Mouse (Mus musculus) urinary bladder, postnatal 25 days (tissue): ENCODE results near the gene Ttc9c.
"Not testable (repeated sequence)": the region's sequence is repeated elsewhere in the genome, so short reads cannot be mapped to it uniquely, and the experiment has no call there.

Source experiments
- DNase-seq: peaks from one replicate; pipeline ENCODE4 v3.0.0; 2022; ENCODE audit warnings: low spot score

Gene Ttc9c

DNA sequence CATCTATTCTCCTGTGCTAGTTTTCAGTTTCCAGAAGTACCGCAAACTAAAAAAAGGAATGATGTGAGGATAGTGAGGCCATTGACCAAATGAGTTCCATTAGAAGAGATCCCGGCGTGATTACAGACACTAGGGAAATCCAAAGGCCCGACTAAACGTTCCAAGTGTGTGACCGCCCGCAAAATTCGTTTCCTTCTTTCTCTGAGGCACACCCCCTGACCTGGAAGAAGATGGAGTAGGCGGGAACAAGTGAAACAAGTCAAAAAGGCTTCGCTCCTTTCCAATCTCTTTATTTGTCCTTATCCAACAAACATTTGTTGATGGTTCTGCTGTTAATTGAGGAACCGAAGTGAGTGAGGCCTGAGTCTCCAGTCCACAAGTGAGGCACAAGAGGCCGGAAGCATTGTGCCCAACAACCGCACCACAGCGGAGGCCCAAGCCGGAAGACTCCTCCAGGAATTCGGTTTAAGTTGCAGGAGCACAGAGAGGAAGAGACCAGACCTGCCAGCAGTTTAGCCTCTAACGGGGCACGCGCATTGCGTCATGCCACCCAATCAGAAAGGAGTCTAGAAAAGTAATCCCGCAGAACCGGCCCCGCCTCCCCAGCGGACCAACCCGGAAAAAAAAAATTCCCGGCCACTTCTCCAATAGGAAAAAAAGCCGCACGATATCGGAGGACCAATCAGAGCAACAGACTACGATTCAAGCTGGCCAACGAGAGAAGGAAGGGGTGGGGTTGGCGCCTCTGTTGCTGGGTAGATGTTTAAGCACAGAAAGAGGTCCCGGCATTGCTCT lies at the start of gene Ttc9c:
Gene Ttc9c, minus strand, starts transcription at position 533 of the 795 bp plus-strand sequence.
- DNase-seq, result peak; percentile 80

DNA sequence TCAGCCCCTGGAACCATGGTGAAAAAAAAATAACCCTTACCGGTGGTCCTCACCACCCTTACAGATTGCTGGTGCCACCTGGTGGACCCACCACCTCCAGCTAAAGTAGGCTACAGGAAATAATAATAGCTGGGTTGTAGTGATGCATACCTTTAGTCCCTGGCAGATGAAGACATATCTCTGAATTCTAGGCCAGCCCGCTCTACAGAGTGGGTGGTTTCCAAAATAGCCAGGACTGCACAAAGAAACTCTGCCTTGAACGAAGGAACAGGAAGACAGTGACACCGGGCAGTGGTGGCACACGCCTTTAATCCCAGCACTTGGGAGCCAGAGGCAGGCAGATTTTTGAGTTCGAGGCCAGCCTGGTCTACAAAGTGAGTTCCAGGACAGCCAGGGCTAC lies 45.1 kb upstream of the Ttc9c start:
- no peak for DNase-seq

GRCm38 (mm10) chr19:8859018-8859417 lies 39.9 kb upstream of the Ttc9c start:
- no peak for DNase-seq

DNA sequence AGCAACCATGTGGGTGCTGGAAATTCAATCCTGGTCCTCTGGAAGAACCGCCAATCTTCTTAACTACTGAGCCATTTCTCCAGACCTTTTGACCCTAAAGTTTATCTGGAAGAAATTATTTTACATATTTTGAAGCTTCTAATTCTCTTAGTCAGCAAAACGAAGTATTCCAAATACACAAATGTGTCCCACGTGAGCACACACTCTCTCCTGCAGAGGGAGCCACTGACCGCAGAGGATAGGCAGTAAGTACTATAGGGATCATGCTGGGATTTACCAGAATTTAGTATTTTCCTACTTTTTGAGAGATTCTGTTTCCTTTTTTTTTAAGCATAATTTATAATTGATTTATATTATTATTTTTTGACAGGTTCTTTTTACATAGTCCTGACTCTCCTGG lies 38.6 kb upstream of the Ttc9c start:
- no peak for DNase-seq

- no peak for DNase-seq
These were observed 34.0 kb upstream of the Ttc9c start for GRCm38 (mm10) chr19:8853117-8853516.

DNA sequence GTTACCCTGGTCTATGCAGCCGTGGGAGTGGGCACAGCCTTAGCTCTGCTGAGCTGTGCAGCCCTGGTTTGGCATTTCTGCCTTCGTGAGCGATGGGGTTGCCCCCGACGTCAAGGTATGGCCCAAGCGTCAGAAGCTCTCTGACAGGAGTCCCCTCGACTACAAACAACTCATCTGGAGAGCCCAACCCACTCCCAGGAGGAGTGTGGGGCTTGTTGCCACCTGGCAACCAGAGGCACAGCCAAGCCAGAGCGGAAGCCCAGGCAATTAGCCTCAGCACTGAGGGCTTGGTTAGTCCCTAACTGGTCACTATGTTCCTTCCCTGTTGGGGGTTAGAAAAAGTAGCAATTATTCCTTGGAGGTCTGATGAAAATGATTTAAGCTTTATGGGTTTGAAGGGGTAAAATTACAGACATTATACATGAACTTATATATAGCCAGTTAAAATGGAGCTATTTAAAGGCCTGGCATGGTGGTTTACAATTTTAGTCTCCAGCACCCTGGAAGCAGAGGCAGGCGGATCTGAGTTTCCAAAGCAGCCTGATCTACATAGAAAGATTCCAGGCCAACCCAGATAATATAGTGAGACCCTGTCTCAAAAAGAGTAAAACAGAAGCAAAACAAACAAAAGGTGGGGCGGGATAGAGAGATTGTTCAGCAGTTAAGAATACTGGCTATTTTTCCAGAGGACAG lies 33.2 kb upstream of the Ttc9c start:
- DNase-seq, result no peak

- no peak for DNase-seq
These were observed 32.5 kb upstream of the Ttc9c start for GRCm38 (mm10) chr19:8851639-8852038.

GRCm38 (mm10) chr19:8850402-8850901 lies 31.3 kb upstream of the Ttc9c start, which contains the start of gene Lrrn4cl:
TSS of gene Lrrn4cl (plus strand) at chr19:8850768.
- DNase-seq, result no peak

DNA sequence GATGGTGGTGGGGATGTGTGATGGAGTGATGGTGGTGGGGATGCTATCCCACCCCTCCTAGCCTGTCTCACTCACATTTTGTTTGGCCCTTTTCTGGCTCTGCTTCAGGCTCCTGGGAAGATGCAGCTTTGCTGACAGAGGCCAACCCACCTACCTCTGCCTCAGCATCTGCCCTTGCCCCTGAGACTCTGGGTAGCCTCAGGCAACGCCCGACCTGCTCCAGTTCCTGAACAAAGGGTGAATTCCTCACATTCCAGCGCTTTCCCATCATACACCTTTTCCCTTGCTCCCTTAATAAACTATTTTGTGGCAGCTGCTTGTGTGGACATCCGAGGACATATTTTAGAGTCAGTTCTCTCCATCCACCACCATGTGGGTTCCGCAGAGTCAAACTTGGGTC lies 29.2 kb upstream of the Ttc9c start:
- no peak for DNase-seq

DNA sequence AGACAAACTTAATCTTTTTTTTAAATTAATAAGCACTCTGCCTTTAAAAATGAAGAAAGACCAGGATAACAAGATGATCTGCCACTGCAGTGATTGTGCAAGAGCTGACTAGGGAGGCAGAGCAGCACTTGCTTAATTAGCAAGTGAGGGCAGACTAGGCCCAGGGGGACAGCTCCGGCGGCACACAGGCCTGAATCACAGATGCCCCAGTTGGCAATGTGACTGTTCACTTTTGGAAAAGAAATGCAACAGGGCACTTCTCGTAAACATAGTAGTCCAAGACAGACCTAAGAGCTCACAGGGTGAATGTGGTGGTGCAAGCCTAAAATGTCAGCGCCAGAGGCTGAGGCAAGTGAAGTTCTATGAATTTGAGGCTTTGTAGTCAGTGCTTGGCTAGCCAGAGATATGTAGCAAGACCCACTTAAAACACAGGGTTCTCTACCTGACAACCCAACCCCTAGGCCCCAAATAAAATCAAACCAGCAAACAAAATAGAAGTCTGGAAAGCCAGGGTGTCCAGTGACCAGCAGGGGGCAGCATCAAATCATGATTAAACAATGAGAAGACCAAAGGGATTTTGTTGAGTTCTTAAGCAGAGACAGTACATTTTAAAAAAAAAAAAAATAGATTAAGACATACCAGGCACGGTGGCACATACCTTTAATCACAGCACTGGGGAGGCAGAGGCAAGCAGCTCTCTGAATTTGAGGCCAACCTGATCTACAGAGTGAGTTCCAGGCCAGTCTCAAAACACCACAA lies 25.4 kb upstream of the Ttc9c start:
- peak; percentile 82 for DNase-seq

- DNase-seq, result no peak
These were observed 23.8 kb upstream of the Ttc9c start for GRCm38 (mm10) chr19:8842961-8843360.

DNA sequence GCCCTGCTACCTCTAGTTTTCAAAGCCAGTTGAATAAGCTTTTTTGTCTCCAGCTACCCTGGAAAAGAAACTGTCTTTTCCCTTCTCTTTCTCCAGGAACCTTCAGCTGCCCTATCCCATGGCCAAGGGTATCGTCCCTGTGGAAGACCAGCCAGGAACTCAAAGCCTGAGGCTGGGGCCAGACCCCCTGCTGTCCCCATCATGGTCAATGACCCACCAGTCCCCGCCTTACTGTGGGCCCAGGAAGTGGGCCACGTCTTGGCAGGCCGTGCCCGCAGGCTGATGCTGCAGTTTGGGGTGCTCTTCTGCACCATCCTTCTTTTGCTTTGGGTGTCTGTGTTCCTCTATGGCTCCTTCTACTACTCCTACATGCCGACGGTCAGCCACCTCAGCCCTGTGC lies 21.9 kb upstream of the Ttc9c start:
- DNase-seq, result no peak

GRCm38 (mm10) chr19:8839908-8840791 lies 21.0 kb upstream of the Ttc9c start:
- DNase-seq, result peak; percentile 70

DNA sequence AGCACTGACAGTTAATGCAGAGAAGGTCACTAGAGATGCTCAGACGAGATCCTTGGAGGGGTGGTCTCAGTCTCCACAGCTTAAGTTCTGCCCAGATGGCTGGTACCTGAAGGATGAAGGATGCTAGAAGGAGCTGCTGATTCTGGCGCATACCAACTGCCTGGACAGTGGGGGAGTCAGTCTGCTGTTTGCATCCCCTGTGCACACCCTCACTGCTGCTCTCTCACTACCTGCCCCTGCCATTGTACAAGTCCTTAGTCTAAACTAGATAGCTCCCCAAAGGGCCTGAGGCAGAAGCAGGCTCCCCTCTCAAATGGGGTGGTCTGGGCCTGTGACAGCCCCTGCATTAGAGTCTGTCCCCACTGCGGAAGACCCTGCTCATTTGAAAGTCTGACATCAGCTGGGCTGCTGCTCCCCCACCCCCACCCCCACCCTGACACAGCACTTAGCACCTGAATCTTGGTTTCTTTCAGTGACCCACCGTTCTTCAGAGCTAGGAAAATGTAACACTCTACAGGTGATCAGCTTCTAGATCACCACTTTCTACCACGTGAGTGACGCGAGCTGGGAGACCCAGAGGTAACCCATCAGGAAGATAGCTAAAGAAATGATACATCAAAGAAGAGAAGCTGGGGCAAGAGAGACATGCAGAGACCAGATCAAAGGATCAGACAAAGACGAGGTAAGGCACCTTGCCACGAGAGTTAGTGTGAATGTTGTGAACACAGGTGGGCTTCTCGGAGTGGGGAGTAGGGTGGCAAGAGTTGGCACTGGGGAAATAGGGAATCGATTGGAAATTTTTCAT lies 20.2 kb upstream of the Ttc9c start, which contains the start of gene Gng3:
Gene Gng3, minus strand, starts transcription at position 92 of the 805 bp plus-strand sequence.
- DNase-seq, result no peak

DNA sequence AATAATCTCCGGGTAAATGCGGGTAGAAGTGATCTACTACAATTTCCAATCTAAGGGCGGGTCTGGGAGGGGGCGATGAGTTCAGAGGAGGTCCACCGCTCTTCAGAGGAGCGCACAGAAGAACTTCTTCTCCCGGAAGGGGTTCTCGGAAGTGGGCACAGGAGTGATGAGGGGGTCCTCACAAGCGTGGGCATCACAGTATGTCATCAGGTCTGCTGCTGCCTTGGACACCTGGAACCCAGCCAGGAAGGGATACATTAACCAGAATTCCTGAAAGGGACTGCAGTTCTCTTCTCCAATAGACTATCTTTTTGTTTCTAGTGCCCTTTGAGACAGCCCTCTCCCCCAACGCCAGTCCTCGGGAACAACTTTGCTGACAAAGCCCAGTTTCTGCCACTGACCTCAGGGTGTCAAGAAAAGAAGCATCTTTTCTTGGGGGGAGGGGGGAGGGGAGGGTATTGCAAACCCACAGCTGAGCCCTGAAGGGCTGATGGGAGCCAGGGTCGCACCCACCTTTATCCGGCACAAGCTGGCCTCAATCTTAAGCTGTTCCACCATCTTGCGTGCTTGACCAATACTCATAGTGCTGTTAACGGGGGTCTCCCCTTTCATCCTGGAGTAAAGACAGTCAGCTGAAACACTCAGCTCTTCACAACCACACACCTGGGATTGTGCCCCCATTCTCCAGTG lies 19.1 kb upstream of the Ttc9c start:
- DNase-seq, result peak; percentile 36

DNA sequence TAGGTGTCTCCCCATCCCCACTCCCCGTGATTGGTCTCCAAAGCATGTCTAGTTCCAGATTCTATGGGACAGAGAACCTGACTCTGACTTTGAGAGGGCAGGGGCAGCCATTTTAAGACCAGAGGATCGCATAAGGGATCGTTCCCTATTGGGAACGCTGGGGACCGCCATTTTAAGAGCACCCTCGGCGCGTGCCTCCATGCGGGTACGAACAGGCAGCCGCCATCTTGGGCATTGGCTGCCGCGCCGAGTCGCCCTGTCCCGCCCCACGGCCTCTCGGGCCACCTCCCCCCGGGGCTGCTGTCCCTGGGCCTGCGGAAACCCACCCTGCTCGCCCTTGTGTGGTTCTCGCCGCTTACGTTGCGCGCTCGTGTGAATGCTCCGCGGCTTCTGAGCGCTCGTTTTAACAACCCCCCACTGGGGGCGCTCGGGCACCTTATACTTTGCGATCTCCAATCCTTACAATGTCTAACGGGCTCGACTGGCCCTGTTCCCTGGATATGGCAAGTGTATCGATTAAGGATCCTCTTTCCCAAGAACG lies 18.2 kb upstream of the Ttc9c start, which contains the start of gene Bscl2:
Gene Bscl2, plus strand, starts transcription at position 217 of the 541 bp plus-strand sequence.
- peak; percentile 67 for DNase-seq

GRCm38 (mm10) chr19:8836327-8836726 lies 17.2 kb upstream of the Ttc9c start:
- not testable (repeated sequence) for DNase-seq

DNA sequence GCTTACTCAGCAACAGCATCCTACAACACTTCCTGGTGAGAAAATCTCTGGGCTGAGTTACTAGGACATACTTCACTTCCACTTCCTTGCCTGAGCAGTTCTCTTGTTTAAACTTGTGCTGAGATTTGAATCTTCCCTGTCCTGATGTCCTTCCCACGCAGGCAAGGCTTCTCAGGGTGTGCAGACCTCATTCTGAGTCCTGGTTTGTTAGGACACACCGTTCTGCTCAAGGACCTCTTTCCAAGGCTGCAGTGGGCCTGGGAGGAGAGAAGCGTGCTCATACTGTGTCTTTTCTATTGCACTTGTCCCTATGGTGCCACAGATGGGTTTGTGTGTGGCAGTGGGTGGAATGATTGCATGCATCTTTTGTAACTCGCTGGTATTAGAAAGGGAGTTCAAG lies 13.8 kb upstream of the Ttc9c start:
- no peak for DNase-seq

DNA sequence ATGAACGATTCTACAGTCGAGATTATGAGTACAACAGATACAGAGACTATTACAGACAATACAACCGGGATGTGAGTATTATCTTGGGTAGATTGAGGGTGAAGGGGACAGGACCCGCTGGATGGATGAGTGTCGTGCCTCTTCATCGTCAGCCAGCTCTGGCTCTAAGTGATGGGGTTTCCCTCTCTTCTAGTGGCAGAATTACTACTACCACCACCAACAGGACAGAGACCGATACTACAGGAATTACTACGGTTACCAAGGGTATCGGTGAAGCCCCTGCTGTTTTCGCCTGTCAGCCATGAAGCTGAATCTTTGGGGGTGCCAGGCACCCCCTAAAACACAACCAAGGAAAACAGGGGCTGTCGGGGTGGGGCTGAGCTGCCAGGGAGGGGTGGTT lies 12.1 kb upstream of the Ttc9c start:
- no peak for DNase-seq

GRCm38 (mm10) chr19:8830664-8831063 lies 11.5 kb upstream of the Ttc9c start:
- DNase-seq, result no peak
